Mouse (Mus musculus): Measurements from ENCODE around the gene Mogs. TPM values are rescaled to one million over a fixed set of nuclear protein-coding genes. Genes with fewer than 3 reads are reported as not detected.

The Mogs gene
- polyA plus RNA-seq (2014; fragmentation: Illumina TruSeq; extraction: RNeasy Lipid Tissue Mini Kit (QIAGEN cat#74804); ENCODE audit: low replicate concordance) = 1.9 TPM

GRCm38 (mm10) chr6:83115011-83115671, at the start of gene Mogs:
Gene Mogs, plus strand, starts transcription at chr6:83115496.

DNA sequence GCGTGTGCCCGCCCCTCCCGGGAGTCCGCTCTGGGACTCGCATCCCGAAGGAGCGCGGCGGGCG, 45.2 kb upstream of the Mogs start, which contains the start of gene Tlx2:
Gene Tlx2 (minus strand): TSS at position 47 of the 64 bp plus-strand sequence.

DNA sequence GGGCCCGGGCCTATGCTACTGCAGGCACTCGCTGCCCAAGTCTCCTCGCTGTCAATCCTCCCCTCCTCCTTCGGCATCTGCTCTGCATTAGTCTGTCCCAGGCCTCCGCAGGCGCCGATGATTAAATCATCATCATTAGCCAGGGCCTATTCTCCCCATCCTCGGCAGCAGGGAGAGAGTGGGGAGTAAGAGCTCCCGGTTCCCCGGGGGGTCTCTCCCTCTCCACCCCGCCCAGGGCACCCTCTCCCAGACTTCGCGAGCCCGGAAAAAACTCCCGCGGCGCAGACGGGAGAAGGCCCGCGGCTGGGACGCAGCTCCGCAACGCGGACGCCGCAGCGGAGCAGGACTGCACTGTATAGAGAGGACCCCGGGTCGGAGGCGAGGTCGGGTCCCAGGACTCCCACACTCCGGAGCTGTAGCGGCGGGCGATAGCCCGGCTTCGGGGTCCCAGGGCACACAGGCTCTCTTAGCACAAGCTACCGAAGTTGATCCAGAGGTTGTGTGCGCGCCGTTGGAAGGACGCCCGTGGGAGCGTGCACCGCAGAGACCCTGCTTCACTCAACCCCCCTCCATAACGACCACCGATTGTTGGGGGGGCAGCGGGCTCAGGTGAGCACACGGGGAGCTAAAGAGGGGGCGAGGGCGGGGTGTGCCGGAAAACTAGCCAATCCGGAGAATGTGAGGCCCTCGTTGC, 37.5 kb upstream of the Mogs start, which contains the start of gene Pcgf1:
Gene Pcgf1 (plus strand): TSS at position 240 of the 694 bp plus-strand sequence.

GRCm38 (mm10) chr6:83086121-83087035, 28.9 kb upstream of the Mogs start, which contains the start of gene Lbx2:
Gene Lbx2, plus strand, starts transcription at chr6:83086367.

DNA sequence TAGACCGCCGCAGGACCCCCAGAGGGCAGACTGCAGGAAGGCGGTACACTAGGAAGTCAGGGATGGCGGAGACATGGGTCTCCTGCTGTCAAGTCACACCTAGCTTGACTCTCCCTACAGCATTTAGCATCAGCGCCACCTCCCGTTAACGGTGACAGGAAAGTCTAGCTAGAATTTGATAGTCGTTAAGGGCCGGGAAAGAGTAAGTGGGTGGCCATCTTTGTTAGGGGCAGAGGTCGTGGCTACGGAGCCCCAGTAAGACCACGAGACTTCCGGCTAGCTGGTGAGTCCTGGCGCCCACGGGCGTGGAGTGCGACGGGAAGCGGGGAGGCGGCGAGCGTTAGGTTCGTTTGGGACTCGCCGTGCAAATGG, 14.0 kb upstream of the Mogs start, which contains the start of the genes Ccdc142 and Gm42688:
Gene Ccdc142 (plus strand): TSS at position 286 of the 372 bp plus-strand sequence.
Gene Gm42688 (plus strand): TSS at position 302 of the 372 bp plus-strand sequence.

GRCm38 (mm10) chr6:83108762-83109668, 6.3 kb upstream of the Mogs start, which contains the start of gene Mrpl53:
Gene Mrpl53, plus strand, starts transcription at chr6:83109040.

DNA sequence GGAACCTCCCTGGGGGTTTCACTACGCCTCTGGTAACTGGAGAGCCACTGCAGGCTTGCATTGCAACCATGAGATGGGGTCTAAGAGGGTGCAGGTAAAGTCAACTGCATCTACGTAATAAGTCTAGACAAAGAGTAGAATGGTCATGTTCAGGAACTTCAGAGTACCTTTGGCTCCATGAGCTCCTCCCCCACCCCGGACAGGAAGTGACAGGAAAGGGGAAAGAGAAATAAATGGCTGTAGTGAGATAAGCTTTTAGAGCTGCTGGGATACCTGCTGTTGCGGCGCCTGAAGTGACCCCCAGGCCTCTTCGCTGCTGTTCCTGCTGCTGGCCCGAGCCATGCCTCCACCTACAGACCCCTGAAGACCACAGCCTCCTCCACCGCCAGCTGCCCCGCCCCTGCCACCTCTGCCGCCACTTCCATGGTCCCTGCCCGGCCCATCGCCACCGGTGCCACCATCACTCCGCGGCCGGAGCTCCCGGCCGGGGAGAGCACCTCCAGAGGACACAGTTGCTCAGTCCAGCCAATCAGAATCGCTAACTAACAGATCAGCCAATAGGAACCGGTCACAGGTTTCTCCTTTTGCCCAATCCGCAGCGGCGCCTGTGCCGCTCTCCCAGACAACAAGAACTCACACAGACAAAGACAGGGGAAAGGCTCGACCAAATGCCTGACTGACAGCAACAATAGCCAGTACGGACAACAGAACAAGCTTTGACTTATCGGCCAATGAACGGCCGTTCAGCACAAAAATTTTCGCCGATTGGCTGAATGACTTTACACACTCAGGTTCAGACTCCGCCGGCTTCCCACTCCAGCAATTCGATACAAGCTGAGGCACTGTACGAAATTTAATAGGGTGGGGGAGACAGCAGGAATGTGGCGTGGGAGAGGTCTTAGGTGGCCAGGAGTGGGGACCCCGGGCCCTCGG, 5.9 kb downstream of the Mogs start, which contains the start of gene Wbp1:
Gene Wbp1 (minus strand): TSS at position 630 of the 933 bp plus-strand sequence.

GRCm38 (mm10) chr6:83125331-83125730, 10.0 kb downstream of the Mogs start, which contains the start of gene Ino80b:
Gene Ino80b, minus strand, starts transcription at chr6:83125431.

DNA sequence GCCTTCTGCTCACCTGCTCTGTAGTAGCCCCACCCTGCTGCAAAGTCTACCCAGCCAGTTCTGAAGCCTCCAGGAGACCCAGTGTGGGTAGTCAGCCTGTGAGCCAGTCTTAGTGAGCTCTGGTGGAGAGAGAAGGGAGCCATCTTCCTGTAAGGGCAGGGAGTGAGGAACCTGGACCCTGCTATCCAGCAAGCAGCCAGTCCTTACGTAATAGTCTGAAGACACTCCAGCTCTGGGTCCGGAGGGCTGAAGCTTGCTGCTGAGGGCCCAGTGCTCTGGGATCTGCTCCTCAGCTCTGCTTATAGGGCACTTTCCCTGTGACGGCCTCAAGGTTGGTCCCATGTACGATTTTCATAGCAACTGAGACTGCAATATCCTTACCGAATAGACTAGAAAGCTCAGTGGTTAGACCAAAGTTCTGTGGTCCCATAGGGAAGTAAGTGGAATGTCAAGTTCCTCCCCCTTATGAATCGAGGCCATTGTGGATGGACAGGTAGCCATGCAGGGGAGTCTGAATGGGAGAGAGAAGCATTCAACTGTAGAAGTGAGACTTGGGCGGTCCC, 19.7 kb downstream of the Mogs start, which contains the start of gene Rtkn:
Gene Rtkn (plus strand): TSS at position 513 of the 563 bp plus-strand sequence.

GRCm38 (mm10) chr6:83156259-83156684, 41.0 kb downstream of the Mogs start, which contains the start of the genes Wdr54 and 1700003E16Rik:
Gene Wdr54, minus strand, starts transcription at chr6:83156397.
Gene 1700003E16Rik, plus strand, starts transcription at chr6:83156404.

DNA sequence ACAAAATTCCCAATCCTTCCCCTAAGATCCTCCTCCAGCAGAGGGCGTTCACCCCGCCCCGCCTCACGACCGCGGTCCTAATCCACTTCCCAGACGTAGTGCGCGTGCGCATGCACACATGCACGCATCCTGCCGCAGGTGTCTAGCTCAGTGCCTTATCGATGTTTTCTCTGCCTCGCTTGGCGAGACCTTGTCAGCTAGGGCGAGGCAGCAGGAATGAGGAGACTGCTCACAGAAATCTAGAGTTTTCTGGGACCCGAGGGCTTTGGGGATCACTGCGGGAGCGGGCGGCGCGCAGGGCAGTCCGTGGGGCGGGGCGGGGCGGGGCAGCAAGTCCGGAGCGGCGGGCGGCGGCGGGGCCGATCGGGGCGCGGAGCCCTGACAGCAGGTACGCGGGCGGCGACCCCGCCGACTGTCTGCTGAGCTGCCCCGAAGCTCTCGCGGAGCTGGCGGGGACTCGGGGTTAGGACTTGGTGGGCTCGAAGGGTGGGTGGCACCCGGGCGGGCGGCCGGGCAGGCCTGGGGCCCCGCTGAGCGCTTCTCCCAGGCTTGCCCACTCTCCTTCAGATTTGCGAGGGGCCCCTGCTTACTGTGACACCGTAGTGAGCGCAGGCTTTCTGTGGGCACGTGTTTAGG, 50.4 kb downstream of the Mogs start, which contains the start of gene Dctn1:
Gene Dctn1 (plus strand): TSS at position 314 of the 636 bp plus-strand sequence.

Other genes with a start within 250 kb of the Mogs start
- 0.11 TPM for gene Sema4f, start 175.7 kb upstream of the Mogs start, polyA plus RNA-seq (2014; fragmentation: Illumina TruSeq; extraction: RNeasy Lipid Tissue Mini Kit (QIAGEN cat#74804); ENCODE audit: low replicate concordance)
- not detected for gene M1ap, start 168.6 kb upstream of the Mogs start, polyA plus RNA-seq (2014; fragmentation: Illumina TruSeq; extraction: RNeasy Lipid Tissue Mini Kit (QIAGEN cat#74804); ENCODE audit: low replicate concordance)
- not detected for gene Dok1, start 82.0 kb upstream of the Mogs start, polyA plus RNA-seq (2014; fragmentation: Illumina TruSeq; extraction: RNeasy Lipid Tissue Mini Kit (QIAGEN cat#74804); ENCODE audit: low replicate concordance)
- gene Loxl3, start 81.3 kb upstream of the Mogs start, polyA plus RNA-seq (2014; fragmentation: Illumina TruSeq; extraction: RNeasy Lipid Tissue Mini Kit (QIAGEN cat#74804); ENCODE audit: low replicate concordance) = 0.45 TPM
- 11.1 TPM for gene Aup1, start 61.0 kb upstream of the Mogs start, polyA plus RNA-seq (2014; fragmentation: Illumina TruSeq; extraction: RNeasy Lipid Tissue Mini Kit (QIAGEN cat#74804); ENCODE audit: low replicate concordance)
- gene Htra2, start 60.2 kb upstream of the Mogs start, polyA plus RNA-seq (2014; fragmentation: Illumina TruSeq; extraction: RNeasy Lipid Tissue Mini Kit (QIAGEN cat#74804); ENCODE audit: low replicate concordance) = 2.1 TPM
- gene Dqx1, start 57.7 kb upstream of the Mogs start, polyA plus RNA-seq (2014; fragmentation: Illumina TruSeq; extraction: RNeasy Lipid Tissue Mini Kit (QIAGEN cat#74804); ENCODE audit: low replicate concordance) = 1.6 TPM
- gene Tlx2, start 45.2 kb upstream of the Mogs start, polyA plus RNA-seq (2014; fragmentation: Illumina TruSeq; extraction: RNeasy Lipid Tissue Mini Kit (QIAGEN cat#74804); ENCODE audit: low replicate concordance) = not detected
- gene Pcgf1, start 37.6 kb upstream of the Mogs start, polyA plus RNA-seq (2014; fragmentation: Illumina TruSeq; extraction: RNeasy Lipid Tissue Mini Kit (QIAGEN cat#74804); ENCODE audit: low replicate concordance) = 1.4 TPM
- gene Lbx2, start 29.1 kb upstream of the Mogs start, polyA plus RNA-seq (2014; fragmentation: Illumina TruSeq; extraction: RNeasy Lipid Tissue Mini Kit (QIAGEN cat#74804); ENCODE audit: low replicate concordance) = not detected
- gene Ccdc142, start 13.9 kb upstream of the Mogs start, polyA plus RNA-seq (2014; fragmentation: Illumina TruSeq; extraction: RNeasy Lipid Tissue Mini Kit (QIAGEN cat#74804); ENCODE audit: low replicate concordance) = not detected
- 2.8 TPM for gene Gm42688, start 13.9 kb upstream of the Mogs start, polyA plus RNA-seq (2014; fragmentation: Illumina TruSeq; extraction: RNeasy Lipid Tissue Mini Kit (QIAGEN cat#74804); ENCODE audit: low replicate concordance)
- 26.2 TPM for gene Mrpl53, start 6.5 kb upstream of the Mogs start, polyA plus RNA-seq (2014; fragmentation: Illumina TruSeq; extraction: RNeasy Lipid Tissue Mini Kit (QIAGEN cat#74804); ENCODE audit: low replicate concordance)
- 8.2 TPM for gene Wbp1, start 6.1 kb downstream of the Mogs start, polyA plus RNA-seq (2014; fragmentation: Illumina TruSeq; extraction: RNeasy Lipid Tissue Mini Kit (QIAGEN cat#74804); ENCODE audit: low replicate concordance)
- gene Ino80b, start 9.9 kb downstream of the Mogs start, polyA plus RNA-seq (2014; fragmentation: Illumina TruSeq; extraction: RNeasy Lipid Tissue Mini Kit (QIAGEN cat#74804); ENCODE audit: low replicate concordance) = not detected
- not detected for gene Rtkn, start 20.0 kb downstream of the Mogs start, polyA plus RNA-seq (2014; fragmentation: Illumina TruSeq; extraction: RNeasy Lipid Tissue Mini Kit (QIAGEN cat#74804); ENCODE audit: low replicate concordance)
- gene Wdr54, start 40.9 kb downstream of the Mogs start, polyA plus RNA-seq (2014; fragmentation: Illumina TruSeq; extraction: RNeasy Lipid Tissue Mini Kit (QIAGEN cat#74804); ENCODE audit: low replicate concordance) = not detected
- gene 1700003E16Rik, start 40.9 kb downstream of the Mogs start, polyA plus RNA-seq (2014; fragmentation: Illumina TruSeq; extraction: RNeasy Lipid Tissue Mini Kit (QIAGEN cat#74804); ENCODE audit: low replicate concordance) = not detected
- 9.4 TPM for gene Dctn1, start 50.4 kb downstream of the Mogs start, polyA plus RNA-seq (2014; fragmentation: Illumina TruSeq; extraction: RNeasy Lipid Tissue Mini Kit (QIAGEN cat#74804); ENCODE audit: low replicate concordance)
- 11.4 TPM for gene Slc4a5, start 104.3 kb downstream of the Mogs start, polyA plus RNA-seq (2014; fragmentation: Illumina TruSeq; extraction: RNeasy Lipid Tissue Mini Kit (QIAGEN cat#74804); ENCODE audit: low replicate concordance)
- 5.8 TPM for gene Mthfd2, start 210.4 kb downstream of the Mogs start, polyA plus RNA-seq (2014; fragmentation: Illumina TruSeq; extraction: RNeasy Lipid Tissue Mini Kit (QIAGEN cat#74804); ENCODE audit: low replicate concordance)
- 150 TPM for gene Mob1a, start 210.5 kb downstream of the Mogs start, polyA plus RNA-seq (2014; fragmentation: Illumina TruSeq; extraction: RNeasy Lipid Tissue Mini Kit (QIAGEN cat#74804); ENCODE audit: low replicate concordance)
- 40.9 TPM for gene Bola3, start 233.7 kb downstream of the Mogs start, polyA plus RNA-seq (2014; fragmentation: Illumina TruSeq; extraction: RNeasy Lipid Tissue Mini Kit (QIAGEN cat#74804); ENCODE audit: low replicate concordance)